Mouse (Mus musculus) adrenal gland, postnatal 36 days (tissue): Measurements from ENCODE around the gene Tjp3. TPM values are rescaled to one million over a fixed set of nuclear protein-coding genes. Genes with fewer than 3 reads are reported as not detected.

ENCODE experiments used
- DNase-seq, 2 experiments: peaks; one replicate each; pipeline ENCODE4 v3.0.0; 2021; ENCODE audit warnings: mixed read lengths in 1 of 2
- total RNA-seq, 2 experiments: library from RNA; stranded (reverse); gene quantifications; 2 replicates each; pipeline ENCODE4 v1.2.3; 2021

The Tjp3 gene
- total RNA-seq, 2 experiments from 2014 or later, result 0.23 to 0.26 TPM

GRCm38 (mm10) chr10:81298369-81299100 is 7.2 kb upstream of the Tjp3 start:
- DNase-seq, result no peak

DNA sequence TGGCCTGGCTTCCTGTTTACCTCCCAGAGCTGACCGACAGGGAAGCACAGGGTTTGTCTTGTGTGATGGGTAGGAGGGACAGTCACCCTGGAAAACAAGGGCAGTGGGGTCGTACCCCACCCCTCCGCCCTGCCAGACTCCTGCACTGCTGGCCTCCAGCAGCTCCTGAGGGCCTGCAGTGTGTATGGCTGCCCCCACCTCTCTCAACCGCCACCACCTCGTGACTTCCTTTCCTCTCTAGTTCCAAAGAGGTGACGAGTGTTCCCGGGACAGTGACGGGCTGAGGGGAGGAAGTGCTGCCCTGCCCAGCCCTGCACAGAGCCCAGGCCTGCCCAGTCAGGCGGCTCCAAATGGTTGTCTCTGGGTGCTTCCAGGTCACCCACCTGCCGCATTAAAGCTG is 6.5 kb upstream of the Tjp3 start:
- DNase-seq, result peak; percentile 55 to 61

DNA sequence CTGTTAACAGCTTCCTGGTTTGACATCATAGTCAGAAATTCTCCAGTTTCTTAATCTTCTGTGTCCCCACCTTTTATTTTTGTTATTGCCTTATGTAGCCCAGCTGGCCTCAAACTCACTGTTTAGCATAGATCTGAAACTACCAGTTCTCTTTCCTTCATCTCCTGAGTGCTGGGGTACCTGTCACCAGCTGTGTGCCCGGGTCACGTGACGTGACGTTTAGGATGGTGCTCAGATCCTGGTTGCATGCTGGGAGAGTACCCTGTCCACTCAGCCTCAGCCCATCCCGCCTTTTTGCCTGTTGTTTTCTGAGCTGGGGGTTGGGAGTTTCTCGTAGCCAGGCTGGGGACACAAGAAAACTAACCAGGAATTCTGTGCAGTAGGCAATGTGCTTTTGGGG is 5.9 kb upstream of the Tjp3 start:
- DNase-seq, result no peak

- DNase-seq, result no peak
Measured at GRCm38 (mm10) chr10:81295185-81295584, 3.8 kb upstream of the Tjp3 start.

DNA sequence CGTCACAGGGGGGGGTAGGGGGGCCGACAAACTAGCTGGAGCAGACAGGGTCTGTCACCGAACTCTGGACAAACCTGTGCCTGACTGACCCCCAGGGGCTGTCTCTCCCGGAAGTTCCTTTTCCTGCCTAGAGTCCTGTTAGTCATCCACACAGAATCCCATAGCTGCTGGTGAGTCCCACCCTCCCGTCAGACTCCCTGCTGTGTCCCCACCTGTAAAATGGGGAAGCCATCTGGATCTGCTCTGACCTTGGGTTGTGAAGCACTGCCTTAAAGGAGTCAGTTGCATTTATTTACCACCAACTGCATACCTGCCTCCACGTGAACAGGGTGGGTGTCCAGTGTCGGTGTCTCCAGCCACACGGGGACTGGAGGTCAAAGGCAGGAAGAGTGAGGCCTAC is 3.1 kb upstream of the Tjp3 start:
- no peak for DNase-seq

DNA sequence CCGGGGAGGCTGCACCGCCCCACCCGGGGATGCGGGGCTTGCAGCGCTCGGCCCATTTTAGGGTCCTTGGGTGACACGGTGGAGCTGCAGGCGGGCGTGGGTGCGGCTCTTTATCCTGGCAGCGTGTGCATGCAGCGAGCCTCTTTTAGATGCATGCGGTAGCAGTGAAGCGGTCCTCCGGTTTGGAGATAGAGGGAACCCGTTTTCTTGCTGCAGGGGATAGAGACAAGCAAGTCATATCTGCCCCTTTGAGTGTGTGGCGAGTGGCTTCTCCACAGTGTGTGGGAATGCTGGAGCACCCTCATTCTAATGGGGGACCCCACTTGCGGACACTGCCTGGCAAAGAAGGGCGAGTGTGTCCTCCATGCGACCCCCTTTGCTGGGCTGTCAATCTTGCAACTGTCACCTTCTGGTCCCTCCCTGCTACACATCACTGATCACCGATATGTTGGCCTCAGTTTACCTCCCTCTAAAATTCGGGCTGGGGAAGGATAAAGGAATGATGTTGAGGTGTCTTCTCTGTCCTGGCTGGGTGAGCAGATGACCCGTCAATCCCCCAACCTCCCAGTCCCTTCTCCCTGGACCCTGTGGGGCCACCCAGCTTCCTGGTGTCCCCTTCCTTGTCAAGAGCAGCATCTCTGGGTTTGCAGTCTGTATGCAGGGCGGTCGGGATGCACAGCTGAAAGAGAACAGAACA is 2.1 kb upstream of the Tjp3 start:
- no peak for DNase-seq

DNA sequence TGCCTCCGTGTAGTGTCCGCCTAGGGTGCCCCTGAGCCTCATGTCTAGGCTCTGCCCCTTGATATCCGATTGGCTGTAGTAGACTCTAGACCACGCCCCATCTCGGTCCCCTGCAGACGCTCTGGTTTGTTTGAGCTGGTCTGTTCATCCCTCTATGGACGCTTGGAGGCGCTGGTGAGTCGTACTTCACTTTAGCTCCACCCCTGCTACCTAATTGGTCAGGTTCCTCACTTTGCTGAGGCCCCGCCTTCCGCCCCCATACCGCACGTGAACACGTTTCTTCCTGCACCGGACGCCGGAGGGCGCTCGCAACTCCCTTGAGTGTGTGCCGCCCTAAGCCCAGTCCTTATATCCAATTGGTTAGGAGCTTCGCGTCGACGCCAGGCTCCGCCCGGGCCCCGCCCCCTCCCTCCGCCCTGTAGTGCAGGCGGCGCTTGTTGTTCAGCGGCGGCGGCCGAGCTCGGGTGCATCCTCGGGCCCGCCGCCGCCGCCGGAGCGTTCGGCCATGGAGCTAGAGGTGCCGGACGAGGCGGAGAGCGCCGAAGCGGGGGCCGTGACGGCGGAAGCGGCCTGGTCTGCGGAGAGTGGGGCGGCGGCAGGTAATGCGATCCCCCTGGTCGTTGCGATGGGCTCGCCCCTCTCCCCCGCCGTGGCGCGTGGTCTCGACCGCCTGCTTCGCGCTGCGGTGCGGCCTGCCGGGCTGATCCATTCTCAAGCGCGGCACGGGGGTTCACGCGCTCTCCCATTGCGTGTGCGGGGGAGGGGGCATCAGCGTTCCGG is 1.4 kb upstream of the Tjp3 start, which contains the start of gene Pip5k1c:
TSS of gene Pip5k1c (plus strand) at position 410 of the 780 bp plus-strand sequence.
- DNase-seq, result peak; percentile 98

DNA sequence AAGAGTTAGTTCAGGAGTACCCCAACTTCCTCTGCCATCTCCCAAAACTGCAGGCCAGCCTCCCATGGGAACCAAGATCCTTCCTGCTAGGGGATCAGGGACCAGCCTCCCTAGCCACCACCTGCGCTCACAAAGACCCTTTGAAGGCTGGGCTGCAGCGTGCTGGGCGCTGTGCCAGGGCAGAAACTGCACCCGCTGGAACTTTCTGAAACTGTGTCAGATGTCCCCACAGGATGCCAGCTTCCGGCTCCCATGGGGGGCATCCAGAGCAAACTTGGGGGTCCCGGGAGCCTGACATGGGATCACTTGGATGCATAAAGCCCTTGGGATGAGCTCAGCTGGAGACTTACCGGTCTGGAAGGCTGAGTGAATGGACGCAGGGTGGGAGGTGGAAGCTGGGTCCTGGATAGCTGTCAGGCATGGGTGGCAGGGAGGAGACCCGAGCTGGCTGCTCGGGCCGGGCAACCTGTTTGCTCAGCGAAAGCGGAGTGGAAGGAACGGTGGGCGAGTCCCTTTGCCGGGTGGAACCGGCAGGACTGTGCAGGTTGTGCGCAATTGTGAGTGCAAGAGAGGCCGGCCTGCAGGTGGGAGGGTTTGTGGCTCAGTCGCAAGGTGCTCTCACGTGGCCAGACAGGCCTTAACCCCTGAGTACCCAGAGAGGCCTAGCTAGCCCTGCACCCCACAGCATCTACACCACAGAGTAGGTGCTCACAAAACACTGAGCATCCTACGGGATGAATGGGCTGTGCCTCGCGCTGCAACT is 502 bp downstream of the Tjp3 start:
- no peak for DNase-seq

- DNase-seq, result no peak
Measured at GRCm38 (mm10) chr10:81289811-81290210, 1.6 kb downstream of the Tjp3 start.

GRCm38 (mm10) chr10:81289278-81289677 is 2.1 kb downstream of the Tjp3 start:
- peak; percentile 62 to 75 for DNase-seq

- DNase-seq, result peak in 1 of 2 experiments; percentile 49
Measured at GRCm38 (mm10) chr10:81288601-81289000, 2.8 kb downstream of the Tjp3 start.

GRCm38 (mm10) chr10:81287513-81288157 is 3.7 kb downstream of the Tjp3 start:
- DNase-seq, result peak; percentile 46 to 64

GRCm38 (mm10) chr10:81286586-81286985 is 4.8 kb downstream of the Tjp3 start:
- no peak for DNase-seq

GRCm38 (mm10) chr10:81285694-81286450 is 5.5 kb downstream of the Tjp3 start:
- DNase-seq, result peak; percentile 92 to 94

DNA sequence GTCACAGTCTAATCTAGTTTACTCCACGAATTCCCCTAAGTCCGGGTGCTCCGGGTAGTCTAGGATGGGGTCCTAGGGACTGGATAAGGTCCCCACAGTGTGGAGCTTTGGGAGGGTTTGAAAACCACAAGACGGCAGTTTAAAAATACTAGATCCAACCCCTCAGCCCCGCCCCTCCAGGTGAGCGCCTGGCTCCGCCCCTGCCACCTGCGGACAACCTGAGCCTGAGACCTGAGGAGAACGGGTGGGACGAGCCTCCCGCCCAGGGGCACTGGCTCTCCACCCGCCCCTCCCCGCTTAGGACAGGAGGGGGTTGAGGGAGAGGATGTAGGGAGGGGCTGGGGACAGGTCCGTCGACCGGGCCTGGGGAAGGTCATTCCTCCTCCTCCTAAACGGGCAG is 6.7 kb downstream of the Tjp3 start:
- no peak for DNase-seq

GRCm38 (mm10) chr10:81284189-81284588 is 7.2 kb downstream of the Tjp3 start:
- DNase-seq, result no peak

GRCm38 (mm10) chr10:81279496-81279895 is 11.9 kb downstream of the Tjp3 start:
- no peak for DNase-seq

GRCm38 (mm10) chr10:81277676-81278075 is 13.7 kb downstream of the Tjp3 start:
- DNase-seq, result no peak

- peak; percentile 55 to 78 for DNase-seq
Measured at GRCm38 (mm10) chr10:81273842-81274241, 17.5 kb downstream of the Tjp3 start.

- DNase-seq, result no peak
Measured at GRCm38 (mm10) chr10:81272356-81272755, 19.0 kb downstream of the Tjp3 start.
